Mouse (Mus musculus) CD4-positive, CD25-positive, alpha-beta regulatory T cell (primary cell): ENCODE measurements around the gene Arfgap1. TPM values are rescaled to one million over a fixed set of nuclear protein-coding genes. Genes with fewer than 3 reads are reported as not detected.

ENCODE experiments used
- polyA plus RNA-seq: library from polyadenylated mRNA; unstranded; fragments of 100-300 nt; shearing (Covaris generic); gene quantifications from one replicate; pipeline ENCODE4 v1.2.1, GENCODE M21; 2017

Gene Arfgap1
- polyA plus RNA-seq, result 75.0 TPM

DNA sequence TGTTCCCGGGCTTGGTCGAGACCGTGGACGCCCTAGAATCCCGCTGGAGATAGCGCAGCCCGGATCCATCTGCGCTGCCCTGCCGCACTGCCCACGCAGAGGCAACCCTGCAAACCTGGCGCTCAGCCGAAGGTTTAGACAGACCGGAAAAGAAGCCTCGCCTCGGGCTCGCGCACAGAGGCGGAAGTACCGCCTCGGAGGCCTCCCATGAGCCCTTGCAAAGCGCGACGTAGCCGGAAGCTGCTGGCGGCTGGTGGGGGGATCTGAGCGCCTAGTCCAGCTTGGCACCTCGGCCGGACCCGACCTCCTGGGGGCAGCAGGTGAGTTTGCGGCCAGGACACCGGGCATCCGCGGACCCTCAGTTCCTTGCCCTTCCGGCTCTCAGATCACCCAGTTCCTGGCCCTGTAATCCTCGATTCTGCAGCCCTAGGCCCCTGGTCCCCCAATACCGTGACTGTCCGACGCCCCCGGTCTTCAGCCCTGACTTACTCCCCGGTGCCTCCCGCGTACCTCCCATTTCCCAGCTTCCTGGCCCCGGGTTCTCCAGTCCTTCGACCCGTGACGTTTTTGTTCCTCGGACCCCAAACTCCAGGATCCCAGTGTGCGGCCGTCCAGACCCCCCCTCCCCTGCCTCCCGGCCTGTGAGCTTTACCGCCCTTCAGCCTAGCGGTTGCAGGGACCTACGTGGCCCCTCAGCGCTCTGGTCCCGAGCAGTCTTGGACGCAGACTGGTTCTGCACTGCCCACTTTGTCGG, at the start of gene Arfgap1:
TSS of gene Arfgap1 (plus strand) at position 216 of the 754 bp plus-strand sequence.

DNA sequence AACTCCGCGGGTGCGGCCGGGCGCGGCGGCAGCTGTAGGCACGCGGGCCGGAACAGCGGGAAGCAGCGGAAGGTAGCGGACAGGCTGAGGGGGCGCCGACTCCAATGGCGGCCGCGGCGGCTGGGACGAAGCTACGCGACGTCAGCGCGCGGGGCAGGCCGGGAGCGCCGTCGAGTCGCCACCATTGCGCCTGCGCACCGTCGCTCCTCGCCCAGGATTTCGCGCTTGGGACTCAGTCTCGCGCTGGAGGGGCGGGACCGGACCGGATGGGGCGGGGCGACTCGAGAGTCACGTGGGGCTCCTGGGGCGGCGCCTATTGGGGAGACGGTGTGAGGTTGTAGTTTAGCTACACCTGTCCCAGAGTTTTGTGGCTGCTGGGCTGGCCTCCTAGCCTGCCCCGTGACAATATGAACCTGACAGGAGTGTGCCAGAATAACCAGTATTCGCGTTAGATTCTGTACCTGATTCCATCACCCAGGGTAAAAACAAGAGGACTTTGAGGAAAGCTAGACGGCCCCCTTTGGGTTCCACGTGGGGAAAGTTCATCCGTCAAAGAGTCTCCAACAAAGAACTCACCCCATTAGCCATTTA, 46.1 kb upstream of the Arfgap1 start, which contains the start of gene Ythdf1:
TSS of gene Ythdf1 (minus strand) at position 140 of the 591 bp plus-strand sequence.

DNA sequence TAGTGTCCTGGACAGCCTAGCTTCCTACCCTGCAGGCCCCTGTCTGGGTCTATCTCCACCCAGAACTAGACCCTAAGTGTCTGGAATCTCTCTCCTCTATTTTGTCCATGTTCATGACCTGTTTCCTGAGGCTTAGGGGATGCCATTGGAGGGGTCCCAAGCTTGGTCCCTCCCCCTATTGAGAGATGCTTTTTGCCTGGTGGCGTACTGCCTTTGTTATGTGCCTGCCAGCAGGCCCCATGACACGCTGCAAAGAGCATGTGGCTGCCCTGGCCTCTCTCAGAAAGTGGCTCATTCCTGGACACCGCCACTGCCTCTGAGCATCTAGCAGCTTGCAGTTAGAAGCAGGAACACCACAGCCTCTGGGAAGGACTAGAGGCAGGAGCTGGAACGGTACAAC, 38.3 kb upstream of the Arfgap1 start, which contains the start of gene Birc7:
TSS of gene Birc7 (plus strand) at position 301 of the 400 bp plus-strand sequence.

DNA sequence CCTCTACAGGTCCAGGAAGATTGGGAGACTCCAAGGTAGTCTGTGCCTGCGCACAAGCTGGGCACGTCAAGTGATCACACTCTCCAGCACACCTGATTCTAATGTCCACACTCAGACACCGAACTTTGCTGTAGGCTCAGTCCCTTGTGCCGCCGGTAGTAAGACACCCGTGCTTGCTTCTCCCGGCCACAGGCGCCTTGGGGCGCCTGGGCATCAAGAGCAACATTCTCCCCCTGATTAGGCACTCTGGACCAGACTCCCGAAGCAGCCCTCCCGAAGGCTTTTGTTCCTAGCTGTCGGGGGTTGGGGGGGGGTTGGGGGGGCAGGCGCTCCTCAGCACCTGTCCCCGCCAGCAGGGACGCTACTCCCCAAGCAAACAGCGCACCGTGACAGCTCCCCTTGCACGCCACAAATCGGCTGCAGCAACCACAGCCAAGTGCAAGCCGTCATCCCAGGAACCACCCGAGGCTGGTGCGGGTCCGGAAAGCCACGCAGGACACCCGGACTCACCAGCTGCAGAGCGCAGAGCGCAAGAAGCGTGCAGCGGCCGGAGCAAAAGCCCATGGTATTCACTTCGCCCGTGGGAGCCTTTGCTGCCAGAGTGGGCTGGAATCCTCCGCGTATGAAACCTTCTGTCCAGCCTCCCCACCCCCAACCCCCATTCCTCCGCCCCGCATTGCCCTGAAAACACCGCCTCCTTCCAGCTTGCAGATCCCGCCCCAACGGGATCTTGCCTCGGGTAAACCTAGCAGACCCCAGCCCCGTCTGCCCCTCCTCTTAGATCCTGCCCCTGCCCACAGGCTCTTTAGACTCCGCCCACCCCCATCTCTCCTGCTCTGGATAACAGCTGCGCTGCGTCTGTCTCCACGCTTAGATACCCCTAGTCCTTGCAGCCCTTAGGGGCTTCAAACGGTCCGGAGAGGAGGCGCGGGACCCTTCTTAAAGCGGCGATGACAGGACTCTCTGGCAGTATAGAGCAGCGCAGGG, 12.7 kb upstream of the Arfgap1 start, which contains the start of gene Nkain4:
TSS of gene Nkain4 (minus strand) at position 639 of the 987 bp plus-strand sequence.

DNA sequence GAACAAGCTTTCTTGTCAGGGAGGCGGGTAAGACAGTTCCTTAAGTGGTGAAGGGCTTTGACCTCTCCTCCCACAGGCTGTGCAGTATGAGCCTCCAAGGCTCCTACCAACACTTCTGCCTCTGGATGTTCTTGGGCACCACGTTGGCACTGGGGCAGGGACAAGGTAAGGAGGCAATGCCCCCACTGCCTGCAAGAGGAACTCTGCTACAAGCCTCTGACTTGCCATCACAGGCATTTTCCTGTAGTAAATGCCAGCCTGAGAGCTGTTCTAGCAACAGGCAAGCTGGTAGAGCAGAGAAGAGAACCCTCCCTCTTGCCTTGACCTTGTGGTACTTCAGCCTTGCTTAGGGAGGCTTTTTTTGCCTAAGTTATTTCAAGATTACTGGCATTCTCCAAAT, 19.4 kb downstream of the Arfgap1 start, which contains the start of gene Col20a1:
TSS of gene Col20a1 (plus strand) at position 87 of the 400 bp plus-strand sequence.

Other genes with a start within 250 kb of the Arfgap1 start
- gene Slc17a9, start 242.0 kb upstream of the Arfgap1 start, polyA plus RNA-seq, result 111 TPM
- not detected for gene Bhlhe23, start 190.3 kb upstream of the Arfgap1 start, polyA plus RNA-seq
- gene Ythdf1, start 46.3 kb upstream of the Arfgap1 start, polyA plus RNA-seq, result 78.8 TPM
- not detected for gene Birc7, start 38.2 kb upstream of the Arfgap1 start, polyA plus RNA-seq
- not detected for gene Nkain4, start 12.5 kb upstream of the Arfgap1 start, polyA plus RNA-seq
- gene Col20a1, start 19.3 kb downstream of the Arfgap1 start, polyA plus RNA-seq, result 1.1 TPM
- gene Chrna4, start 76.3 kb downstream of the Arfgap1 start, polyA plus RNA-seq, result not detected
- 0.07 TPM for gene Kcnq2, start 168.1 kb downstream of the Arfgap1 start, polyA plus RNA-seq
- not detected for gene Eef1a2, start 189.8 kb downstream of the Arfgap1 start, polyA plus RNA-seq
- 337 TPM for gene Ppdpf, start 220.0 kb downstream of the Arfgap1 start, polyA plus RNA-seq
- not detected for gene Ptk6, start 235.6 kb downstream of the Arfgap1 start, polyA plus RNA-seq
- 0.86 TPM for gene Srms, start 246.0 kb downstream of the Arfgap1 start, polyA plus RNA-seq